Mouse (Mus musculus) heart, embryonic 15.5 days (tissue): Measurements from ENCODE around the gene Atp5f1. TPM values are rescaled to one million over a fixed set of nuclear protein-coding genes. Genes with fewer than 3 reads are reported as not detected.
"Not testable (repeated sequence)": the region's sequence is repeated elsewhere in the genome, so short reads cannot be mapped to it uniquely, and the experiment has no call there.

ENCODE experiments used
- ATAC-seq: fragments of 200-750 bp; cut with Nextera tagmentation; replicated peaks from 2 replicates; pipeline ENCODE4 v1.8.0; 2017; ENCODE audit warnings: low read depth, moderate TSS enrichment; ENCODE audit not compliant: insufficient number of reproducible peaks, insufficient read depth, low FRiP score
- H3K27ac ChIP-seq: fragments of 300-500 bp; sonication (generic); 2 replicates; pipeline ENCODE4 v1.5.1; 2015; ENCODE audit warnings: mild to moderate bottlenecking, inconsistent platforms
- H3K27me3 ChIP-seq: fragments of 300-500 bp; sonication (generic); 2 replicates; pipeline ENCODE4 v1.6.1; 2015; ENCODE audit warnings: inconsistent platforms
- H3K36me3 ChIP-seq: fragments of 300-500 bp; sonication (generic); 2 replicates; pipeline ENCODE4 v1.6.1; 2015; ENCODE audit warnings: mild to moderate bottlenecking, inconsistent platforms
- H3K4me1 ChIP-seq: fragments of 300-500 bp; sonication (generic); replicated peaks from 2 replicates; pipeline ENCODE4 v1.6.1; 2015; ENCODE audit warnings: inconsistent platforms
- H3K4me2 ChIP-seq: fragments of 300-500 bp; sonication (generic); 2 replicates; pipeline ENCODE4 v1.6.1; 2015; ENCODE audit warnings: inconsistent platforms, mild to moderate bottlenecking, moderate library complexity
- H3K4me3 ChIP-seq: fragments of 300-500 bp; sonication (generic); 2 replicates; pipeline ENCODE4 v1.5.1; 2015; ENCODE audit warnings: mild to moderate bottlenecking, inconsistent platforms
- H3K9ac ChIP-seq: fragments of 300-500 bp; sonication (generic); 2 replicates; pipeline ENCODE4 v1.6.1; 2015; ENCODE audit warnings: mild to moderate bottlenecking, inconsistent platforms
- H3K9me3 ChIP-seq: fragments of 300-500 bp; sonication (generic); replicated peaks from 2 replicates; pipeline ENCODE4 v1.6.1; 2016; ENCODE audit warnings: inconsistent platforms
- WGBS: fragments of 180-500 bp; shearing (Covaris S2); methylation state at CpG from one replicate; pipeline ENCODE4 v1.1.7; 2015; ENCODE audit warnings: mixed read lengths; 5-methylcytosine and 5-hydroxymethylcytosine counted together
- polyA plus RNA-seq: library from polyadenylated mRNA; unstranded; fragments of >200 nt; fragmentation: Nextera tagmentation; extraction: Ambion mirVana; gene quantifications from 2 replicates; pipeline ENCODE4 v1.2.1, GENCODE M21; 2015

Gene Atp5f1
- polyA plus RNA-seq: 760 and 907 TPM in 2 replicates

DNA sequence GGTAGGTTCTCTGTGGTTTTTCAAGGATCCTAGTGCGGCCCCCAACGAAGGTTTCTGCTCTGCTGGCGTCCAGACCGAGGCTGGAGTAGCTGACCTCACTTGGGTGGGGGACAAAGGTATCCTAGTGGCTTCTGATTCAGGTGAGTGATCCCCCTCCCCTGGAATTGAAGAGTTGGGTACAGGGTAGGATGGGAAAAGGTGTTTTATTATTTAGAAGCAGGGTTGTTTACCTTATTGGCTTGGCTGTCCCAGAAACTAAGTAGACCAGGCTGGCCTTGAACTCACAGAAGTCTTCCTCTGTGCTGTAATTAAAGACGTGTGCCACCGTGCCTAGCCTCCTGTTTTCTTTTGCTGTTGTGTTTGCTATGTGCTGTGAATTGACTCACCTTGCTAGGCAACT, at the start of gene Atp5f1:
TSS of gene Atp5f1 (minus strand) at position 101 of the 400 bp plus-strand sequence.
- H3K9ac ChIP-seq: peak within 1 kb of the TSS; percentile 99
- H3K36me3 ChIP-seq: peaks cover 50% of the 10 kb centered on the region
- H3K4me2 ChIP-seq: peak within 1 kb of the TSS; percentile 81
- no peaks in the 10 kb centered on the region for H3K9me3 ChIP-seq
- peak within 1 kb of the TSS; percentile 98 for H3K4me3 ChIP-seq
- peak within 1 kb of the TSS; percentile 96 for H3K27ac ChIP-seq
- no peak for ATAC-seq
- H3K27me3 ChIP-seq: no peaks in the 10 kb centered on the region
- 7% methylated on average over 6 of the region's 6 CpGs for WGBS
- peaks cover 35% of the 10 kb centered on the region for H3K4me1 ChIP-seq

DNA sequence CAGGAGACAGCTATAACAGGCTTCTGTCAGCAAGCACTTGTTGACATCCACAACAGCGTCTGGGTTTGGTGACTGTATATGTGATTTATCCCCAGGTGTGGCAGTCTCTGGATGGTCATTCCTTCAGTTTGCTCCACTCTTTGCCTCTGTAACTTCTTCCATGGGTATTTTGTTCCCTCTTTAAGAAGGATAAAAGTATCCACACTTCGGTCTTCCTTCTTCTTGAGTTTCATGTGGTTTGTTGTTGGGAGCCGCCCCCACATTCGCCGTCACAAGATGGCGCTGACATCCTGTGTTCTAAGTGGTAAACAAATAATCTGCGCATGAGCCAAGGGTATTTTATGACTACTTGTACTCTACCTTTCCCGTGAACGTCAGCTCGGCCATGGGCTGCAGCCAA, 43.5 kb upstream of the Atp5f1 start:
- H3K4me3 ChIP-seq, H3K9ac ChIP-seq, H3K9me3 ChIP-seq, H3K27ac ChIP-seq, ATAC-seq, H3K27me3 ChIP-seq, H3K4me1 ChIP-seq, H3K4me2 ChIP-seq, H3K36me3 ChIP-seq: not testable (repeated sequence)
- 50% methylated on average over 10 of the region's 10 CpGs for WGBS

DNA sequence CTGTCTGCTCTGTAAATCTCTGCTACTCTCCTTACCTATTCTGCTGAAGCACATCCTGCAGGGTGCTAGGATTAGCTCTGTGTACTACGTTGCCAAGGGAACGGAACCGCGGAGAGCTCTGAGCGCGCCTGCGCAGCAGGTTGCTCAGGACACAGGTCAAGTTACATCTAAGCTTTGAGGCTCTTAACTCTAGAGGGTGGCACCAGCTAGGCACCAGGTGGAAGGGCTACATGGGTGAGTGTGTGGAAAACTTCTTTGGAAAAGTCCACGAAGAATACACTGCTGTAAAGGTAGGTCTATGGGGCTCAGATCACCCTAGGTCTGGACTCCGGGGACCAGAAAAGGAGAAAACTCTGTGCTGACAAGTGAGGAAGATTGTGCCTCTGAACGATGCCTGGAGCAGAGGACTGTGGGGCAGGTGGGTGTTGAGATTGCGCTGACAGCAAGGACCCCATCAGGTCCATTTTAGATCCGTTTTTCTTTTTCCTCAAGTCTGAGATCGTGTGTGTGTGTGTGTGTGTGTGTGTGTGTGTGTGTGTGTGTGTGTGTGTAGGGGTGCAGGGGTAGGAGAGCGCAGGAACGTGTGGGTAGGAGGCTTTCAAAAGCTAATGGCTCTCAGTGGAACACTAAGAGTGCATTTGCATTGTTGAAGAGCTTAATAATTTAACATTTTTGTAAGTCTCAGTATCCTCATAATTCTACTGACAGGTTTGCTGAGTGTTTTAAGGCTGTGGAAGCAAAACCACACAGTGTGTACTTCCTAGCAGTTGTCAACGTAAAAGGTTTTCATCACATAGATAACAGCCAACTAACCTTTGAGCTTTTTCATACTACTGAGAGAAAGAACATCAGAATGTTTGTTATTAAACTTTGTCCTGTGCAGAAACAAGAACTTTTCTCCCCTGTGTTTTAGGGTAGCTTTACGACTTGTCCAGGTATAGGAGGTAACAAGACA, 41.8 kb upstream of the Atp5f1 start:
- H3K4me2 ChIP-seq: peak overlapping the region; percentile 55

DNA sequence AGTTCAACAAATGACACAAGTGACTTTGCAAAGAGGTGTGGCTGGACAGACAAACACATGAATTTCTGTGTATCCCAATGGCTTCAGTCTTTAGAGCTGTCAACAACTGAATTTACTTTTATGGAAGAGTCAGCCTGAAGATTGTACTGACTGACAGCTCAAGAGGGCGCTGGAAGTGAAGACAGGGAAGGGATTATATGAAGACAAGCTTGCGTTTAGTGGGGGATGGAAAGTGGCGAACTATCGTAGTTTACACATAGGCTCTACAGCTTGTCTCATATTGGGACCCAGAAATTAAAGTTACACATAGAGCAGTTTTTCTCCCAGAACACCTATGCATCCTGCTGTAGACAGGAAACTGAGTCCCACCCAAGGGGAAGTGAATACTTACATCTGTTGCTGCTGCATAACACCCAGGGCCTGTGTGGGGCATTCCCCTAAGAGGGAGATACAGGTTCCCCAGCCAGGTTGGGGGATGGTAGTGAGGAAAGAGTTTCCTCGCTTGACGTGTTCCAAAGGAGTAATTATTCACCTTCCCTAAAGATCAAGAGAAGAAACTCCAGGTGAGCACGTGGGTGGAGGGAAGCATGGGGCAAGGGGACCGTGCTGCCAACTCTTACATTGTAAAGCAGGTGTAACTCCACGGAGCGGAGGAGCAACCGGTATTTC, 40.9 kb upstream of the Atp5f1 start:
- WGBS: 14% methylated on average over 11 of the region's 11 CpGs
- Histone ChIP-seq H3K9ac (no peak overlapping the region), H3K4me3 (peak overlapping the region; percentile 22)

More for the DNA sequence above, 41.8 kb upstream of the Atp5f1 start:
- Histone ChIP-seq H3K36me3 (no peaks in the 10 kb centered on the region), H3K4me3 (peak overlapping the region; percentile 22), H3K9ac (no peak overlapping the region), H3K27ac (no peak overlapping the region), H3K4me1 (peaks cover 7% of the 10 kb centered on the region; the same call in 1 of the 2 replicates), H3K9me3 (no peaks in the 10 kb centered on the region), H3K27me3 (no peaks in the 10 kb centered on the region)
- ATAC-seq: peak; percentile 72
- 22% methylated on average over 17 of the region's 17 CpGs for WGBS

DNA sequence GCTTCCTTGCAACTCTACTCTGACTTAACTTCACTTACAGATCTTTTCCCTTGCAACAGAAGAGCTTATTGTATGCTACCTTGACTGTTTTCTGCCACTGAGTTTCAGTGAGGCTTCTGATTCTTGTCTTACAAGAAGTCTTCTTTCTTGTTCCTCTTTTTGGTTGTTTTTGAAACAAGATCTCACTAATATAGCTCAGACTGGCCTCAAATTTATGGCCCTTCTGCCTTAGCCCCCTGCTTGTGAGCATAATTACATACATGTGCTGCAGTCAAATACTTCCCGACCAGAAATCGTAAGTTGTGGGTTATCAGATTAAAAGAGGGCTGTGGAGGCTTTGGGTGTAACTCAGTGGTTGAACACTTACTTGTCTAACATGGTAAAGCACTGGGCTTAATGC, 34.8 kb upstream of the Atp5f1 start:
- no peak overlapping the region for H3K9ac ChIP-seq
- no peaks in the 10 kb centered on the region for H3K36me3 ChIP-seq
- H3K4me3 ChIP-seq: no peak overlapping the region
- H3K27me3 ChIP-seq: no peaks in the 10 kb centered on the region
- no peaks in the 10 kb centered on the region for H3K9me3 ChIP-seq
- 54% methylated on average over 2 of the region's 2 CpGs for WGBS
- H3K27ac ChIP-seq: no peak overlapping the region
- H3K4me1 ChIP-seq: no peaks in the 10 kb centered on the region
- H3K4me2 ChIP-seq: no peak overlapping the region
- no peak for ATAC-seq

More for the DNA sequence above, 40.9 kb upstream of the Atp5f1 start:
- no peaks in the 10 kb centered on the region for H3K27me3 ChIP-seq
- peak overlapping the region; percentile 55 for H3K4me2 ChIP-seq
- H3K27ac ChIP-seq: no peak overlapping the region
- H3K4me1 ChIP-seq: peaks cover 7% of the 10 kb centered on the region; the same call in 1 of the 2 replicates
- no peaks in the 10 kb centered on the region for H3K36me3 ChIP-seq
- no peak for ATAC-seq
- H3K9me3 ChIP-seq: no peaks in the 10 kb centered on the region

DNA sequence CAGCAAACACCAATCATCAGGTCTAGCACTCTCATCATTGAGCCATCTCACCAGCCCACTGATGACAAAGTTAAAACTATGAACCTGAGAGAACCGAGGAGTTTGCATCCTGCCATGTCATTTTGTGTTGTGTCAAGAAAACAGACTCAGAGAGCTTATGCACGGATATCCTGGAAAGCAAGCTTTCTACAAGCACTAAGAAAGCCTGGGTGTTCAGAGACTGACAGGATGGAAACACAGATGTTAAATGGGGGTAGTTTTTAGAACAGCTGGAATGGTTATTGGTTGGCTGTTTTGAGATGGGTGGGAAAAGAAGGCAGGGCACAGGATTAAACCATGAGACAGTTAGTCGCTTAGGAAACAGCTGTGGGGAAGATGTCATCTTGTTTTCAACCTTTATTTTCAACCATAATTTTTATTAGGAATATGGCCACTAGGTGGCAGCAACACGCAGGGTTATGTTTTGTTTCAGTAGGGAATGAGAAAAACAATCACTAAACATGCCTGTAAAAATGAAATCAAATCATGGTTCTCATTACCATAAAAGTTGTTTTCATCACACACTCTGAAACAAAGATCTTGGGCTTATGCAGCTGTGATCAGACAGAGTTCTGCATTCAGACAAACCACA, 31.9 kb upstream of the Atp5f1 start:
- H3K4me2 ChIP-seq: no peak overlapping the region
- H3K4me1 ChIP-seq: no peaks in the 10 kb centered on the region
- H3K4me3 ChIP-seq: no peak overlapping the region
- no peak overlapping the region for H3K27ac ChIP-seq
- no peaks in the 10 kb centered on the region for H3K27me3 ChIP-seq
- ATAC-seq: no peak
- no peaks in the 10 kb centered on the region for H3K9me3 ChIP-seq
- H3K9ac ChIP-seq: no peak overlapping the region
- 19% methylated on average over 4 of the region's 4 CpGs for WGBS
- H3K36me3 ChIP-seq: no peaks in the 10 kb centered on the region

DNA sequence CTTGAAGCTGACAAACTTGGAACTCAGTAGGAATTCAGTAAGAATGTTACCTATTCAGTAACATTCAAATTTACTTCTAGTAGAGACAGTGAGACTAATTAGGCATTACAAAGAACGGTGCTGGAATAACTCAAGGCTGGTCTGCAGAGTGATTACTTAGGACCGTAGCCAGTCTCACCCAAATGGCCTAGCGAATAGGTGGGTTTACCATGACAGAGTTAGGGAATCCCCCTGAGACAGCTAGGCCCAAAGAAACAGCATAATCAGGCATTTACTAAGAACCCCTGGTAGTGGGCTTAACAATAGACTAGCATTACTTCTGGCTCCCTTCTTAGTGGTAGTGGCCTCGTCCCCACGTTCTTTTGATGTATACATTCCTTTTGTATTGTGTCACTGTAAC, 29.7 kb upstream of the Atp5f1 start:
- H3K9me3 ChIP-seq, ATAC-seq, H3K27ac ChIP-seq, H3K9ac ChIP-seq, H3K4me2 ChIP-seq, H3K36me3 ChIP-seq, H3K4me1 ChIP-seq, H3K4me3 ChIP-seq, H3K27me3 ChIP-seq: not testable (repeated sequence)
- 57% methylated on average over 5 of the region's 5 CpGs for WGBS

DNA sequence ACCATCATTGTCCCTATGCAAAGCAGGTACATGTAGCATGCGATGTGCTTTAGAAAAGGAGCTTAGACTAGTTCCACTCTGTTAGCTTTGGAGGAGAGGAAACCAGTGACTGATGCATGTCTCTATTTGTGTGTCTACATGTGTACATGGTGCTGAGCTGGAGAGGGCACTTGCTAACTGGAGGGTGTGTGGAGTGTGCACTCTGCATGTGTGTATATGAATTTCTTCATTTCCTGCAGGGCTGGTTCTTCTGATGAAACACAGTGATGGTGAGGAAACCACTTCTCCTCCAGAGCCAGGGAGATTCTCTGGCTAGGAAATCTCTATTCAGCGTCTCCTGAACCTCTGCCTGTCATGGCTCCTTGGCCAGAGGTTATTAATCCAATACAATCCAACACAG, 14.3 kb upstream of the Atp5f1 start:
- Histone ChIP-seq H3K9me3 (no peaks in the 10 kb centered on the region), H3K4me2 (no peak overlapping the region), H3K27ac (no peak overlapping the region), H3K9ac (no peak overlapping the region), H3K27me3 (no peaks in the 10 kb centered on the region), H3K36me3 (peaks cover 14% of the 10 kb centered on the region; the same call in 1 of the 2 replicates), H3K4me3 (no peak overlapping the region), H3K4me1 (no peaks in the 10 kb centered on the region)
- WGBS: 75% methylated on average over 2 of the region's 2 CpGs
- no peak for ATAC-seq

DNA sequence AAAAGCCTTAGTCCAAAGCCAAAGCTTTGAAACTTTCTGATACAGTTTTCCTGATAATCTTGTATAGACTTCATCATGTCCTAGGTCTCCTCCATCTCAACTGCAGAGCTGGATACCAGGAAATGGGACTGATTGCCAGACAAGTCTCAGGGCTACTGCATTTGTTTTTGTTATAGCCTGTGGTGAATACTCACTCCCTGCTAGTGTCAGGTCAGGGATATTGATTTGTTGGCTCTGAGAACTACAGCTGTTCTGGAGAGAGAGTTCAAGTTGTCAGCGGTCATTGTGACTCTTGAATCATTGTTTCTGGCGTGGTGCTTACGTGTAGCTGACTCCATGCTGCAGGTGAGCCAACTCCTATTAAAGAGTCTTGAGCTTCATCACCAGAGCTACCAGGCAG, 13.5 kb upstream of the Atp5f1 start, which contains the start of gene Ovgp1:
TSS of gene Ovgp1 (plus strand) at position 301 of the 400 bp plus-strand sequence.
- no peak for ATAC-seq
- no peak within 1 kb of the TSS for H3K4me2 ChIP-seq

DNA sequence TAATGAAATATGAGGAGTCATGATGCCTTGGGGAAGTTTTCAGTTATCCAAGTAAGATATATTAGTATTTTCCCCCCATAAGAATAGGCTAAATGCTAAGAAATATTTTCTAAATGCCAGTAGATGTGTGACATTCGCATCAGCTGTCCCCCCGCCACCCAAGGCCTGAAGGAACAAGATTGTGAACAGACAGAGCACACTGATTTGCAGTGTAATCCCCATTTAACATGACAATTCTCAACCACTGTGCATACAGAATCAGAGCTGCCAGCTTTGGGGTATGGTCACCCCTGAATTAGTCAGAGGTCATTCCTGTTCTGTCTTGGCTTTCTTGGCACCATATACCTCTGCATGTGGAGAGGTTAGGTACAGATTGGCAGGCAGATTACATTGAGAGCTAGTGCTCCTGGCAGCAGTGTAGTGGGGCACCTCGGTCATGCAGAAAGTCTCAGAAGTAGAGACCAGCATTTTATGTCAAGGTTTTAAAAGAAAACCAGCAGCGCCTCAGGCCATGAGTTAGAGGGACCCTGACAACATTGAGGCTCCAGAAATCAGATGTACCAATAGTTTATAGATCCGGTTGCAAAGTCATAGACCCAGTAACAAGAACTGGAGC, 12.0 kb upstream of the Atp5f1 start:
- WGBS: 86% methylated on average over 5 of the region's 5 CpGs
- H3K4me1 ChIP-seq: no peaks in the 10 kb centered on the region
- no peaks in the 10 kb centered on the region for H3K9me3 ChIP-seq
- no peak overlapping the region for H3K4me2 ChIP-seq
- ATAC-seq: no peak
- no peak overlapping the region for H3K4me3 ChIP-seq
- no peak overlapping the region for H3K9ac ChIP-seq
- peaks cover 37% of the 10 kb centered on the region for H3K36me3 ChIP-seq
- H3K27ac ChIP-seq: no peak overlapping the region
- H3K27me3 ChIP-seq: no peaks in the 10 kb centered on the region

More for the DNA sequence above, 13.5 kb upstream of the Atp5f1 start, which contains the start of gene Ovgp1:
- peaks cover 22% of the 10 kb centered on the region for H3K36me3 ChIP-seq
- H3K27ac ChIP-seq: no peak within 1 kb of the TSS
- no peak within 1 kb of the TSS for H3K9ac ChIP-seq
- H3K27me3 ChIP-seq: no peaks in the 10 kb centered on the region
- H3K4me3 ChIP-seq: no peak within 1 kb of the TSS
- WGBS: 79% methylated on average over 3 of the region's 3 CpGs
- no peaks in the 10 kb centered on the region for H3K9me3 ChIP-seq
- H3K4me1 ChIP-seq: no peaks in the 10 kb centered on the region

DNA sequence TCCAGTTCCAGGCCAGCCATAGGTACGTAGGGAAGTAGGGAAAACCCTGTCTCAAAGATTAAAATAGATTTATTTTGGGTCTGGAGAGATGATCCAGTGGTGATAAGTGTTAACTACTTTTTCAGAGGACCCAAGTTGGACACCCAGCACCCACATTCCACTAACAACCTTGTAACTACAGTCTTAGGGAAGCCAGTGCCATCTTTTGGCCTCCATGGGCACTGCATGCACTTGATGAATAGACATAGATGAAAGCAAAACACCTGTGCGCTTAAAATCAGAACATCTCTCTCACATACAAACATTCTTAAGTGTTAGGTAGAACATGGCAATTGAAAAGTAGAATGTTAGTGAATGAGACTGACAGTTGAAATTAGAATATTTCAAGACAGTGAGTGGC, 801 bp upstream of the Atp5f1 start:
- H3K4me1 ChIP-seq: peaks cover 35% of the 10 kb centered on the region
- H3K4me2 ChIP-seq: peak overlapping the region; percentile 81; the same call in 1 of the 2 replicates
- peaks cover 54% of the 10 kb centered on the region for H3K36me3 ChIP-seq
- no peak for ATAC-seq
- WGBS: 93% methylated on average over 2 of the region's 2 CpGs
- H3K9me3 ChIP-seq: no peaks in the 10 kb centered on the region
- H3K27ac ChIP-seq: no peak overlapping the region
- H3K4me3 ChIP-seq: peak overlapping the region; percentile 98; the same call in 1 of the 2 replicates
- no peaks in the 10 kb centered on the region for H3K27me3 ChIP-seq
- no peak overlapping the region for H3K9ac ChIP-seq
